Mouse (Mus musculus): ENCODE measurements around the gene Klrb1c. TPM values are rescaled to one million over a fixed set of nuclear protein-coding genes. Genes with fewer than 3 reads are reported as not detected.
"Not testable (repeated sequence)": the region's sequence is repeated elsewhere in the genome, so short reads cannot be mapped to it uniquely, and the experiment has no call there.

Gene Klrb1c
- polyA plus RNA-seq, 2 experiments: 0.15 TPM; not detected in 1

GRCm38 (mm10) chr6:128799896-128800270, 10.9 kb upstream of the Klrb1c start:
- Histone ChIP-seq H3K9ac (ENCODE audit: low read depth, low read length, severe bottlenecking) (peak overlapping the region; percentile 70; the same call in 1 of the 2 replicates), H3K36me3 (ENCODE audit: control insufficient read depth, insufficient read depth, low read length) (no peaks in the 10 kb centered on the region), H3K4me2 (replicated peaks; ENCODE audit: low read depth, low read length, severe bottlenecking) (peak overlapping the region; percentile 44), H3K4me1 (ENCODE audit: control insufficient read depth, insufficient read depth, low read length) (no peaks in the 10 kb centered on the region), H3K27me3 (ENCODE audit: control insufficient read depth, insufficient read depth, low read length) (no peaks in the 10 kb centered on the region), H3K4me3 (replicated peaks; ENCODE audit: low read length) (peak overlapping the region; percentile 57), H3K9me3 (ENCODE audit: control insufficient read depth, low read length) (no peaks in the 10 kb centered on the region), H3K27ac (replicated peaks; ENCODE audit: low read depth, low read length) (no peak overlapping the region)
- DNase-seq (ENCODE audit: low spot score) (no peak), ATAC-seq (ENCODE audit: low FRiP score, low read depth) (no peak)
- WGBS: 22% methylated on average over 7 of the region's 7 CpGs
- TF ChIP-seq POLR2A (IDR thresholded peaks at IDR 0.05; ENCODE audit: borderline replicate concordance, extremely low read depth, insufficient read depth, insufficient read length): no peak

GRCm38 (mm10) chr6:128799144-128799895, 10.3 kb upstream of the Klrb1c start:
- DNase-seq (ENCODE audit: low spot score) (peak; percentile 90), ATAC-seq (ENCODE audit: low FRiP score, low read depth) (peak; percentile 75)
- H3K4me1 ChIP-seq (ENCODE audit: control insufficient read depth, insufficient read depth, low read length); H3K27me3 ChIP-seq (ENCODE audit: control insufficient read depth, insufficient read depth, low read length); H3K36me3 ChIP-seq (ENCODE audit: control insufficient read depth, insufficient read depth, low read length); H3K9me3 ChIP-seq (ENCODE audit: control insufficient read depth, low read length): not testable (repeated sequence)
- Histone ChIP-seq H3K9ac (ENCODE audit: low read depth, low read length, severe bottlenecking) (peak overlapping the region; percentile 70), H3K4me2 (replicated peaks; ENCODE audit: low read depth, low read length, severe bottlenecking) (peak overlapping the region; percentile 44), H3K4me3 (replicated peaks; ENCODE audit: low read length) (peak overlapping the region; percentile 57), H3K27ac (replicated peaks; ENCODE audit: low read depth, low read length) (peak overlapping the region; percentile 90)
- WGBS: under 1% methylated on average over 49 of the region's 49 CpGs

GRCm38 (mm10) chr6:128798772-128799143, 9.7 kb upstream of the Klrb1c start:
- not testable (repeated sequence) for H3K36me3 ChIP-seq (ENCODE audit: control insufficient read depth, insufficient read depth, low read length); H3K4me1 ChIP-seq (ENCODE audit: control insufficient read depth, insufficient read depth, low read length); H3K9me3 ChIP-seq (ENCODE audit: control insufficient read depth, low read length); H3K27me3 ChIP-seq (ENCODE audit: control insufficient read depth, insufficient read depth, low read length)
- WGBS: under 1% methylated on average over 20 of the region's 20 CpGs
- Histone ChIP-seq H3K4me2 (replicated peaks; ENCODE audit: low read depth, low read length, severe bottlenecking) (peak overlapping the region; percentile 57; the same call in 1 of the 2 replicates), H3K4me3 (replicated peaks; ENCODE audit: low read length) (peak overlapping the region; percentile 57), H3K27ac (replicated peaks; ENCODE audit: low read depth, low read length) (peak overlapping the region; percentile 90), H3K9ac (ENCODE audit: low read depth, low read length, severe bottlenecking) (peak overlapping the region; percentile 70)
- ATAC-seq (ENCODE audit: low FRiP score, low read depth) (peak; percentile 58), DNase-seq (ENCODE audit: low spot score) (peak; percentile 85)

GRCm38 (mm10) chr6:128797936-128798771, 9.1 kb upstream of the Klrb1c start:
- Histone ChIP-seq H3K27ac (replicated peaks; ENCODE audit: low read depth, low read length) (0 out of 2 replicates have a peak overlapping the region, but pooled peaks have one; percentile 26), H3K9me3 (ENCODE audit: control insufficient read depth, low read length) (no peaks in the 10 kb centered on the region), H3K4me1 (ENCODE audit: control insufficient read depth, insufficient read depth, low read length) (no peaks in the 10 kb centered on the region), H3K9ac (ENCODE audit: low read depth, low read length, severe bottlenecking) (peak overlapping the region; percentile 42), H3K4me3 (replicated peaks; ENCODE audit: low read length) (peak overlapping the region; percentile 57), H3K4me2 (replicated peaks; ENCODE audit: low read depth, low read length, severe bottlenecking) (peak overlapping the region; percentile 57), H3K36me3 (ENCODE audit: control insufficient read depth, insufficient read depth, low read length) (no peaks in the 10 kb centered on the region), H3K27me3 (ENCODE audit: control insufficient read depth, insufficient read depth, low read length) (no peaks in the 10 kb centered on the region)
- ATAC-seq (ENCODE audit: low FRiP score, low read depth) (no peak), DNase-seq (ENCODE audit: low spot score) (peak; percentile 6)
- no peak for TF ChIP-seq POLR2A (IDR thresholded peaks at IDR 0.05; ENCODE audit: borderline replicate concordance, extremely low read depth, insufficient read depth, insufficient read length)
- WGBS: 11% methylated on average over 15 of the region's 15 CpGs

- no peak for DNase-seq (ENCODE audit: low spot score)
- no peak for TF ChIP-seq POLR2A (IDR thresholded peaks at IDR 0.05; ENCODE audit: borderline replicate concordance, extremely low read depth, insufficient read depth, insufficient read length)
- H3K36me3 ChIP-seq (ENCODE audit: control insufficient read depth, insufficient read depth, low read length): no peaks in the 10 kb centered on the region
- 74% methylated on average over 12 of the region's 12 CpGs for WGBS
- H3K9ac ChIP-seq (ENCODE audit: low read depth, low read length, severe bottlenecking): no peak overlapping the region
- no peak overlapping the region for H3K4me3 ChIP-seq (replicated peaks; ENCODE audit: low read length)
- H3K9me3 ChIP-seq (ENCODE audit: control insufficient read depth, low read length): no peaks in the 10 kb centered on the region
- H3K27ac ChIP-seq (replicated peaks; ENCODE audit: low read depth, low read length): no peak overlapping the region
- no peak for ATAC-seq (ENCODE audit: low FRiP score, low read depth)
- H3K27me3 ChIP-seq (ENCODE audit: control insufficient read depth, insufficient read depth, low read length): no peaks in the 10 kb centered on the region
- H3K4me1 ChIP-seq (ENCODE audit: control insufficient read depth, insufficient read depth, low read length): no peaks in the 10 kb centered on the region
- peak overlapping the region; percentile 57; the same call in 1 of the 2 replicates for H3K4me2 ChIP-seq (replicated peaks; ENCODE audit: low read depth, low read length, severe bottlenecking)
Measured at GRCm38 (mm10) chr6:128797185-128797905, 8.3 kb upstream of the Klrb1c start.

Data from limb, embryonic 14.5 days (tissue).